Mouse (Mus musculus) stomach, postnatal 0 days (tissue): ENCODE measurements at regions not wholly inside any gene's neighbourhood (a gene's known extent, or its start where the extent isn't known, plus 50 kb on each side); places are given as distances from the start of the nearest gene placed in this dataset.
"Not testable (repeated sequence)": the region's sequence is repeated elsewhere in the genome, so short reads cannot be mapped to it uniquely, and the experiment has no call there.

Source experiments
- ATAC-seq: fragments of 200-750 bp; cut with Nextera tagmentation; 2 replicates; pipeline ENCODE4 v1.8.0; 2017; ENCODE audit not compliant: low FRiP score, low TSS enrichment
- DNase-seq: peaks from one replicate; pipeline ENCODE4 v3.0.0-alpha.2; 2016; ENCODE audit warnings: low spot score
- H3K27ac ChIP-seq: fragments of 300-500 bp; sonication (generic); replicated peaks from 2 replicates; pipeline ENCODE4 v1.5.1; 2014; ENCODE audit warnings: mild to moderate bottlenecking, control low read depth
- H3K27me3 ChIP-seq: fragments of 300-500 bp; sonication (generic); 2 replicates; pipeline ENCODE4 v1.6.1; 2014; ENCODE audit warnings: low read length; ENCODE audit not compliant: control insufficient read depth, insufficient read depth
- H3K36me3 ChIP-seq: fragments of 300-500 bp; sonication (generic); 2 replicates; pipeline ENCODE4 v1.6.1; 2014; ENCODE audit warnings: low read length, mixed read lengths; ENCODE audit not compliant: control insufficient read depth, insufficient read depth
- H3K4me1 ChIP-seq: fragments of 300-500 bp; sonication (generic); replicated peaks from 2 replicates; pipeline ENCODE4 v1.6.1; 2014; ENCODE audit warnings: antibody characterized with exemption; ENCODE audit not compliant: control insufficient read depth, insufficient read depth
- H3K4me2 ChIP-seq: fragments of 300-500 bp; sonication (generic); replicated peaks from 2 replicates; pipeline ENCODE4 v1.6.1; 2014; ENCODE audit warnings: low read depth, mild to moderate bottlenecking, control low read depth, moderate library complexity
- H3K4me3 ChIP-seq: fragments of 300-500 bp; sonication (generic); 2 replicates; pipeline ENCODE4 v1.5.1; 2014; ENCODE audit warnings: low read depth, low read length, control low read depth
- H3K9ac ChIP-seq: fragments of 300-500 bp; sonication (generic); 2 replicates; pipeline ENCODE4 v1.6.1; 2014; ENCODE audit warnings: mild to moderate bottlenecking, low read length, control low read depth, mixed read lengths
- H3K9me3 ChIP-seq: fragments of 300-500 bp; sonication (generic); 2 replicates; pipeline ENCODE4 v1.6.1; 2016; ENCODE audit warnings: low read length; ENCODE audit not compliant: control insufficient read depth
- CTCF ChIP-seq: IDR thresholded peaks from 2 replicates; pipeline ENCODE4 v1.5.1; 2016; ENCODE audit warnings: antibody characterized with exemption, low read depth, mild to moderate bottlenecking, moderate library complexity
- EP300 ChIP-seq: optimal IDR thresholded peaks from 2 replicates; pipeline ENCODE3; 2016; ENCODE audit warnings: antibody characterized with exemption
- WGBS: fragments of 180-500 bp; shearing (Covaris S2); extraction: QIAGEN DNeasy Blood & Tissue Kit; methylation state at CpG from one replicate; pipeline ENCODE4 v1.1.7; 2014; 5-methylcytosine and 5-hydroxymethylcytosine counted together

DNA sequence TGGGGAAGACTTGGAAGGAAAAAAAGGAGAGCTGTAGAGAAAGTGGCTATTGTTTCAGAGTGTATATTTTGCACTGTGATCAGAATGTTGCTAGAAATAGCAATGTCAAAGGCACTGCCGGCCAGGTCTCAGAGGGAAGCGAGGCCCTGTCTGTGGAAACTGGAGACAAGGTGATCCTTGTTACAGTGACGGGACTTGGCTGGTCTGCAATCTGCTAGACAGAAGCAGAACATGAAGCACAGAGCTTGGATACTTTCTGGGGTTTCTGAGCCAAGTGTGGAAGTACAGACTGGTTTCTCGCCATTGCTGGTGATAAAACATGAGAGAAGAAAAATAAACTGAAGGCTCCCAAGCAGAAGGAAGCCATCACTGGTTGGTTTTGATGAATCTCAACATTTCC, 198.3 kb upstream of the Slc7a14 start:
- no peaks in the 10 kb centered on the region for H3K36me3 ChIP-seq
- no peak for DNase-seq
- H3K27me3 ChIP-seq: no peaks in the 10 kb centered on the region
- no peak for ATAC-seq
- H3K9ac ChIP-seq: no peak overlapping the region
- 72% methylated on average over 4 of the region's 4 CpGs for WGBS
- TF ChIP-seq EP300 (no peak), CTCF (no peak)
- H3K4me2 ChIP-seq: no peak overlapping the region
- no peaks in the 10 kb centered on the region for H3K4me1 ChIP-seq
- no peak overlapping the region for H3K4me3 ChIP-seq
- no peaks in the 10 kb centered on the region for H3K9me3 ChIP-seq
- H3K27ac ChIP-seq: no peak overlapping the region

DNA sequence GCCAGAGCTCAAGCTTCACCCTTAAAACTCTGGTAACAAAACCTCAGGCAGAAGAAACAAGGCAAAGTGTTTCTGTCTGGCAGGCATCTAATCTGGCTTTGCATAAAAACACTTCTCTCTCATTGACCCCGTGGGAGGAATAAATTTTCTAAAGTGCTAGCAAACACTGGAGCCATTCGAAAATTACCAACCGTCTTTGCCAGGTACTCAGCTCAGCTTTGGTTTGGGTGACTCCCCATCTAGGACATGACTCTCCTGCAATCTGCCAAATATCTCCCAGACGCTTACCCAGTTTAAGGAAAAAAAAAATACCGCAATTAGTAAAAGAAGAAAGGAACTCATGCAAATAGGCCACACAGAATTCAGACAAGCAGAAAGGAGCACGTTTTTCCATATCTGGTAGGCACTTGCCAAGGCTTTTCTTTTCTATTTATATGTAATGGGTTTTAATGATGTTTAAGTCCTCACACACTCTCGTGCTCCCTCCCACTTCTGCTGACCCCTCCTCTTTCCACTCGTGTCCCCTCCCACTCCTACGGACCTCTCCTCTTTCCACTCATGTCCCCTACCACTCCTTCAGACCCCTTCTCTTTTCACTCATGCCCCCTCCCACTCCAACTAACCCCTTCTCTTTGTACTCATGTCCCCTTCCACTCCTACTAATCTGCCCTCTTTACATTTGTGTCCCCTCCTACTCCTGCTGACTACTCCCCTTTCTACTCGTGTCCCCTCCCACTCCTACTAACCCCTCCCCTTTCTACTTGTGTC, 189.2 kb upstream of the Slc7a14 start:
- no peak overlapping the region for H3K9ac ChIP-seq
- H3K4me1 ChIP-seq: no peaks in the 10 kb centered on the region
- no peaks in the 10 kb centered on the region for H3K9me3 ChIP-seq
- no peak overlapping the region for H3K4me2 ChIP-seq
- ATAC-seq: no peak
- H3K27ac ChIP-seq: no peak overlapping the region
- no peak for DNase-seq
- H3K27me3 ChIP-seq: no peaks in the 10 kb centered on the region
- H3K36me3 ChIP-seq: no peaks in the 10 kb centered on the region
- TF ChIP-seq CTCF: no peak
- no peak for TF ChIP-seq EP300
- H3K4me3 ChIP-seq: no peak overlapping the region
- whole genome bisulfite sequencing: 72% methylated on average over 10 of the region's 10 CpGs

- H3K36me3 ChIP-seq: no peaks in the 10 kb centered on the region
- no peak overlapping the region for H3K9ac ChIP-seq
- no peaks in the 10 kb centered on the region for H3K27me3 ChIP-seq
- no peaks in the 10 kb centered on the region for H3K9me3 ChIP-seq
- TF ChIP-seq EP300: no peak
- TF ChIP-seq CTCF: no peak
- DNase-seq (no peak), ATAC-seq (no peak)
- 71% methylated on average over 1 of the region's 1 CpGs for WGBS
- no peak overlapping the region for H3K4me2 ChIP-seq
- no peak overlapping the region for H3K27ac ChIP-seq
- H3K4me3 ChIP-seq: no peak overlapping the region
- H3K4me1 ChIP-seq: no peaks in the 10 kb centered on the region
Observed at GRCm38 (mm10) chr3:31495287-31495686, 185.1 kb upstream of the Slc7a14 start.

DNA sequence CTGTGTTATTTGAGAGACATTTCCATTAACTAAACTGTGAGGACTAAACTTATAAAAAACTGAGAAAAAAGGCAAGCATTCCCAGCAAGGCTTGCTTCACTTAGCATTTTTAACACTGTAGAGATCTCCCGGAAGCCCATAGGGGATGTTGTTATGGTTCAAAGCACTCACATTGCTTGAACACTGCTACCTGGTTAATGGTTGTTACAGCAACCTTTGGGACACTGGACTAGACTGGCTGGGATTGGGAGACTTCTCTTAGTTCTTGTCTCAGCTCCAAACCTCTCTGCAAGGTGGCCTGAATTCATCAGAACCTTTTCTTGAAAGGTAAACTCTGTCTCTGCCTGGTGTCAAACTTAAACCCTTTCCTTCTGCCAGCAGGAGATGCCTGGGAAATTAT, 184.5 kb upstream of the Slc7a14 start:
- DNase-seq: no peak
- Histone ChIP-seq H3K4me1 (no peaks in the 10 kb centered on the region), H3K4me2 (no peak overlapping the region), H3K27me3 (no peaks in the 10 kb centered on the region), H3K9me3 (no peaks in the 10 kb centered on the region), H3K9ac (no peak overlapping the region), H3K36me3 (no peaks in the 10 kb centered on the region), H3K27ac (no peak overlapping the region), H3K4me3 (no peak overlapping the region)
- ATAC-seq: no peak
- no peak for TF ChIP-seq CTCF
- TF ChIP-seq EP300: no peak
- WGBS: 92% methylated on average over 1 of the region's 1 CpGs

DNA sequence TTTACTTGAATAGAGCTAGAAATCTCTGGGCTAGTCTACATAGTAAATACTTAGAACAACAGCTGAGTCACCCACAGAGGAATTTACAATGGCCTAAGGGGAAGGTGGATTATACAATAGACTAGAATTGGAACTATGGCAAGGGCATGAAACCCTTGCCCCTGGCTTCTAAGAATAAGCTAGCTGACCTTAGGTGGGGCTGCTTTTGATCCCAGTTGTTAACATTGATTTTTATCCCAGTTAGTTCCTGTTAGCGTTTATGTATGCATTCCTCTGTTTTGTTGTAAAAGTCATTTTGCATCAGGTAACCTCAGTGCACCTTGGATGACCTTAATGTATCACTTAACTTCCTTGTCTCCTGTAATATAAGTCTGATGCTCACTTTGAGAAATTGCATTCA, 181.6 kb upstream of the Slc7a14 start:
- not testable (repeated sequence) for H3K27me3 ChIP-seq, ATAC-seq, H3K9me3 ChIP-seq, H3K4me3 ChIP-seq, H3K36me3 ChIP-seq, DNase-seq, H3K9ac ChIP-seq, H3K27ac ChIP-seq, H3K4me1 ChIP-seq, H3K4me2 ChIP-seq
- WGBS: 79% methylated on average over 1 of the region's 1 CpGs

DNA sequence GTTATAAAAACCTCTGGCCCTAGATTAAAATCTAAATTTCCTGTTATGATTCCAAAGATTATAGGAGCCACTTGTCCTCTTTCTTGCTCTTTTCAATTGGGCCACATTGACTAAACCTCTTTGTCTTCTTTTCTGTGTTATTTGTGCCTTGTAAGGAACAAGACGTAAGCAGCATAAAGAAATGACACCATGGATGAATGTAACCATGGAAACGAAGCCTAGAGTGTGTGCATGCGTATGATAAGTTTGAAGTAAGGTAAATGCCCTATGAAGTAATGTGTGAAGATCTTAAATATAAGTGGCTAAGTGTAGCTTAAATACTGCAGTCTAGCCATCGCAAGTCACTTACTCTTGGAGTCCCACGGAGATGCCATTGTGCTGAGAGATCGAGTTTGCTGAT, 177.4 kb upstream of the Slc7a14 start:
- Histone ChIP-seq H3K27ac (no peak overlapping the region), H3K9me3 (no peaks in the 10 kb centered on the region), H3K4me3 (no peak overlapping the region), H3K4me1 (no peaks in the 10 kb centered on the region), H3K36me3 (no peaks in the 10 kb centered on the region), H3K4me2 (no peak overlapping the region), H3K27me3 (no peaks in the 10 kb centered on the region), H3K9ac (no peak overlapping the region)
- TF ChIP-seq CTCF (no peak), EP300 (no peak)
- ATAC-seq (no peak), DNase-seq (no peak)
- WGBS: 79% methylated on average over 6 of the region's 6 CpGs
